8 mouse cellular contexts compared by ENCODE assay signal in the genomic region with DNA sequence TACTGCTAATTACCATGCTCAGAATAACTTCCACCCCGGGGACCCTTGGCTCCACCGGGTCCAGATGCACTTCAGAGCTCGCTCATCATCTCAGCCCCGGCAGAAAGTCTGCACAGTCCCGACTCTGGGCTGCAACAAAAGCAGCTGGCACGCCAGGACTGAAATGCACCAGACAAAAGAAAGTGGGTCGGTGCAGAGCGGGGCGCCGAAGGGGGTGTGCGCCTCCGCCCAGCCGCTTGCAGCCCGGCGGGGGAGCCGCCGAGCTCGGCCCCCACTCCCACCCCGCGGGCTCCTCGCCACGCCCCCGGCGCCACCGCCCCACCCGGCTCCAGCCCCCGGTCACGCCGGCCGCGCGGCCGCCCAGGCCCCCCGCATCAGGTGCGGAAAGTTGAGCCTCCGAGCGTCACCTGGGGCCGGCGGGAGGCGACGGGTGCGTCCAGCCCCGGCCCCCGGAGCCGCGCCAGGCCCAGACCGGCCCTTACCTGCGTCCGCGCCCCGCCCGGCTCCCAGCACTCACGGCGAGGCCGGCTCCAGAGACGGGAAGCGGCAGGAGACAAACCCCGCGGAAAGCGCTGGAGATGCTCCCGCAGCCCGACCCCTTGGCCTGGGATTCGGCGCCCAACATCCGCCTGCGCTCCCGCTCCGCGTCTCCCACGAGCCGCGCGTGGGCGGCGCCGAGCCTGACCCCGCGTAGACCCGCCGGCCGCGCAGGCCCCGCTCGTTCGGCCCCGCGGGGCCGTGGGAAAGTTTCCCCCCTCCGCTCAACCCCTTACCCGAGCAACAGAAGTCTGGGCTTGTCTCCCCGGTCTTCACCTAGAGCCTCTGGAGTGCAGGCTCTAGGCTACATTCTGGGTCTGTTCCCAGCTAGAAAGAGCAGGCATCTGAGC. TPM values are rescaled to one million over a fixed set of nuclear protein-coding genes. Genes with fewer than 3 reads are reported as not detected.
A peak's percentile ranks its signal among the peaks of the same experiment; 100 is the strongest.
DNase-seq lines count a peak whose midpoint lies in the region; ATAC-seq and TF ChIP-seq lines count a peak whose summit lies in the region.

No protein-coding gene starts in this region.

- peaks cover 8% of the 10 kb centered on the region; the same call in 1 of the 2 replicates for H3K4me1 ChIP-seq in forebrain, embryonic 11.5 days (replicated peaks; ENCODE audit: control insufficient read depth, insufficient read depth, low read length)
- peaks cover 25% of the 10 kb centered on the region for H3K4me1 ChIP-seq in neural tube, embryonic 15.5 days

- H3K27me3 ChIP-seq in forebrain, embryonic 11.5 days (ENCODE audit: control insufficient read depth, insufficient read depth, low read length) = no peaks in the 10 kb centered on the region
- H3K27me3 ChIP-seq in neural tube, embryonic 15.5 days (replicated peaks) = no peaks in the 10 kb centered on the region

- no peaks in the 10 kb centered on the region for H3K36me3 ChIP-seq in forebrain, embryonic 11.5 days (ENCODE audit: control insufficient read depth, insufficient read depth, low read length)
- no peaks in the 10 kb centered on the region for H3K36me3 ChIP-seq in neural tube, embryonic 15.5 days

- H3K27ac ChIP-seq in forebrain, embryonic 11.5 days (ENCODE audit: low read depth, low read length) = peak overlapping the region; percentile 46; the same call in 1 of the 2 replicates
- peak overlapping the region; percentile 91 for H3K27ac ChIP-seq in layer of hippocampus, adult 2 months
- H3K27ac ChIP-seq in neural tube, embryonic 15.5 days (replicated peaks) = peak overlapping the region; percentile 84

- H3K4me2 ChIP-seq in forebrain, embryonic 11.5 days (ENCODE audit: low read depth, low read length, severe bottlenecking) = peak overlapping the region; percentile 90
- peak overlapping the region; percentile 80 for H3K4me2 ChIP-seq in neural tube, embryonic 15.5 days

- ATAC-seq in forebrain, embryonic 11.5 days (replicated peaks; ENCODE audit: low FRiP score) = peak; percentile 88
- ATAC-seq in neural tube, embryonic 15.5 days (ENCODE audit: low FRiP score) = peak; percentile 89

- H3K9ac ChIP-seq in forebrain, embryonic 11.5 days (ENCODE audit: low read length) = peak overlapping the region; percentile 92
- peak overlapping the region; percentile 91 for H3K9ac ChIP-seq in neural tube, embryonic 15.5 days (replicated peaks)

- H3K4me3 ChIP-seq in forebrain, embryonic 11.5 days (ENCODE audit: low read depth, low read length) = peak overlapping the region; percentile 84
- peak overlapping the region; percentile 73 for H3K4me3 ChIP-seq in layer of hippocampus, adult 2 months
- peak overlapping the region; percentile 88 for H3K4me3 ChIP-seq in neural tube, embryonic 15.5 days (replicated peaks)

- TF ChIP-seq CTCF in brain, embryonic 14.5 days (IDR thresholded peaks at IDR 0.05; ENCODE audit: borderline replicate concordance, extremely low read depth, insufficient read depth, insufficient read length) = no peak
- TF ChIP-seq CTCF in layer of hippocampus, adult 2 months (conservative IDR thresholded peaks at IDR 0.05) = no peak

- WGBS in forebrain, embryonic 11.5 days = under 1% methylated on average over 68 of the region's 91 CpGs
- WGBS in neural tube, embryonic 15.5 days = under 1% methylated on average over 74 of the region's 91 CpGs

- DNase-seq in ES-CJ7 (ENCODE audit: low read depth, low spot score) = peak; percentile 47
- DNase-seq in brain, embryonic 14.5 days (ENCODE audit: low read depth) = peak; percentile 84
- peak; percentile 77 for DNase-seq in forebrain, embryonic 11.5 days (ENCODE audit: low spot score)
- DNase-seq in heart, postnatal 4 days = peak; percentile 59
- peak; percentile 19 to 43 for DNase-seq in layer of hippocampus, adult 2 months (ENCODE audit: low spot score in 2 of 2)
- peak; percentile 12 to 33 for DNase-seq in lung, adult 18-20 months
- DNase-seq in thymus, postnatal 4 days = peak; percentile 51

- TF ChIP-seq POLR2A in brain, embryonic 14.5 days (IDR thresholded peaks at IDR 0.05; ENCODE audit: borderline replicate concordance, extremely low read depth, insufficient read depth, insufficient read length, poor library complexity, severe bottlenecking) = peak; percentile 11; the same call in 1 of the 2 replicates

- H3K9me3 ChIP-seq in forebrain, embryonic 11.5 days (ENCODE audit: control insufficient read depth, low read length) = no peaks in the 10 kb centered on the region
- no peaks in the 10 kb centered on the region for H3K9me3 ChIP-seq in neural tube, embryonic 15.5 days (replicated peaks)

RNA-seq across cellular contexts. Expression of a gene that starts 0.6 kb away (rescaled TPM):
- 18.7 and 21.7 TPM in 2 replicates for polyA plus RNA-seq in brain, embryonic 14.5 days (2012; rRNA removed)
- polyA plus RNA-seq in forebrain, embryonic 11.5 days (2014; fragmentation: Nextera tagmentation; extraction: Ambion mirVana) = 10.7 and 11.3 TPM in 2 replicates
- total RNA-seq in heart, postnatal 4 days (2021) = 1 to 10 TPM; 2.0 to 2.3 TPM
- 10 to 100 TPM; 17.3 to 18.8 TPM for total RNA-seq in layer of hippocampus, adult 2 months (2021)
- 26.2 and 30.1 TPM in 2 replicates for polyA plus RNA-seq in neural tube, embryonic 15.5 days (2015; fragmentation: Nextera tagmentation; extraction: Ambion mirVana)

Comparison
In these comparisons a context has a peak if more than half of its experiments do, and no peak if none do; other contexts are left out.
1. Peak in every context shown above with its lines: DNase-seq, ATAC-seq, H3K4me3 ChIP-seq and H3K27ac ChIP-seq.
2. DNase-seq: peak in every context shown above with its lines; median percentile 84 in brain, embryonic 14.5 days; 77 in forebrain, embryonic 11.5 days; 59 in heart, postnatal 4 days; 51 in thymus, postnatal 4 days; 47 in ES-CJ7; 31 in layer of hippocampus, adult 2 months; 22 in lung, adult 18-20 months.